Mouse (Mus musculus) hindbrain, postnatal 0 days (tissue): ENCODE data around the gene Slc4a5. TPM values are rescaled to one million over a fixed set of nuclear protein-coding genes. Genes with fewer than 3 reads are reported as not detected.

ENCODE experiments used
- ATAC-seq: fragments of 200-750 bp; cut with Nextera tagmentation; 2 replicates; pipeline ENCODE4 v1.8.0; 2017; ENCODE audit warnings: mild to moderate bottlenecking, moderate TSS enrichment, moderate library complexity
- DNase-seq: peaks from one replicate; pipeline ENCODE4 v3.0.0-alpha.2; 2015; ENCODE audit warnings: low spot score
- H3K27ac ChIP-seq: fragments of 300-500 bp; sonication (generic); 2 replicates; pipeline ENCODE4 v1.5.1; 2014; ENCODE audit warnings: mild to moderate bottlenecking
- H3K27me3 ChIP-seq: fragments of 300-500 bp; sonication (generic); 2 replicates; pipeline ENCODE4 v1.6.1; 2014; ENCODE audit warnings: low read length, mixed read lengths; ENCODE audit not compliant: insufficient read depth
- H3K36me3 ChIP-seq: fragments of 300-500 bp; sonication (generic); 2 replicates; pipeline ENCODE4 v1.6.1; 2014; ENCODE audit warnings: low read length, mixed read lengths; ENCODE audit not compliant: insufficient read depth
- H3K4me1 ChIP-seq: fragments of 300-500 bp; sonication (generic); 2 replicates; pipeline ENCODE4 v1.6.1; 2014; ENCODE audit warnings: antibody characterized with exemption, low read length, mixed read lengths; ENCODE audit not compliant: insufficient read depth
- H3K4me2 ChIP-seq: fragments of 300-500 bp; sonication (generic); 2 replicates; pipeline ENCODE4 v1.6.1; 2014; ENCODE audit warnings: low read depth, mild to moderate bottlenecking, low read length, moderate library complexity, mixed read lengths
- H3K4me3 ChIP-seq: fragments of 300-500 bp; sonication (generic); 2 replicates; pipeline ENCODE4 v1.5.1; 2014; ENCODE audit warnings: low read length
- H3K9ac ChIP-seq: fragments of 300-500 bp; sonication (generic); replicated peaks from 2 replicates; pipeline ENCODE4 v1.6.1; 2014; ENCODE audit warnings: mild to moderate bottlenecking, low read length, moderate library complexity, mixed read lengths
- H3K9me3 ChIP-seq: fragments of 300-500 bp; sonication (generic); 2 replicates; pipeline ENCODE4 v1.6.1; 2016; ENCODE audit warnings: low read length, mixed read lengths
- CTCF ChIP-seq: IDR thresholded peaks from 2 replicates; pipeline ENCODE4 v1.5.1; 2016; ENCODE audit warnings: antibody characterized with exemption, control low read depth, low read depth
- WGBS: fragments of 180-500 bp; shearing (Covaris S2); extraction: QIAGEN DNeasy Blood & Tissue Kit; methylation state at CpG from one replicate; pipeline ENCODE4 v1.1.7; 2014; 5-methylcytosine and 5-hydroxymethylcytosine counted together
- polyA plus RNA-seq: library from polyadenylated mRNA; unstranded; fragments of >200 nt; fragmentation: Nextera tagmentation; extraction: Ambion mirVana; gene quantifications from 2 replicates; pipeline ENCODE4 v1.2.1, GENCODE M21; 2015
- total RNA-seq: library from RNA; depleted of rRNA; stranded (reverse); fragments of >200 nt; gene quantifications from 2 replicates; pipeline ENCODE4 v1.2.3, GENCODE M21; 2014

Slc4a5 gene
- total and polyA plus RNA-seq, 2 experiments from 2014 or later: 2.5 to 6.0 TPM

DNA sequence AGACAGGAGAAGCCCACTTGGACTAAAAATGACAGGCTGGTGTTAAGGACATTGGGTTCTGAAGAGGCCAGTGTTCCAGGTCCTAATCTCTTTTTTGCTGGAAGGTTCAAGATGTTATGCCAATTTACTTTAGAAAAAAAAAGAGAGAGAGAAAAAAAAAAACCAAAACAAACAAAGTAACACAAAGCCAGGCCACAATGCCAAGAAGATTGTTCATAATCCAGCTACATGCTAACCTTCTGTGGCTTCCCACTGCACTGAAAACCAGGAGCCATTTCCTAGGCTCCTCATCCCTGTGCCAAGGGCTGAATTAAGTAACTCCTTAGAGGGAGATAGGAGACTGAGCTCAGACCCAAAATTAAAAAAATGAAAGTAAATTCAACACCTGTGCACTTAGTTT lies 95.7 kb downstream of the Slc4a5 start:
- Histone ChIP-seq H3K4me1 (peaks cover 3% of the 10 kb centered on the region; the same call in 1 of the 2 replicates), H3K9me3 (no peaks in the 10 kb centered on the region), H3K4me3 (no peak overlapping the region), H3K9ac (no peak overlapping the region), H3K27ac (no peak overlapping the region), H3K27me3 (no peaks in the 10 kb centered on the region), H3K36me3 (peaks cover 2% of the 10 kb centered on the region; the same call in 1 of the 2 replicates), H3K4me2 (peak overlapping the region; percentile 82; the same call in 1 of the 2 replicates)
- no peak for TF ChIP-seq CTCF
- no peak for ATAC-seq
- DNase-seq: no peak

DNA sequence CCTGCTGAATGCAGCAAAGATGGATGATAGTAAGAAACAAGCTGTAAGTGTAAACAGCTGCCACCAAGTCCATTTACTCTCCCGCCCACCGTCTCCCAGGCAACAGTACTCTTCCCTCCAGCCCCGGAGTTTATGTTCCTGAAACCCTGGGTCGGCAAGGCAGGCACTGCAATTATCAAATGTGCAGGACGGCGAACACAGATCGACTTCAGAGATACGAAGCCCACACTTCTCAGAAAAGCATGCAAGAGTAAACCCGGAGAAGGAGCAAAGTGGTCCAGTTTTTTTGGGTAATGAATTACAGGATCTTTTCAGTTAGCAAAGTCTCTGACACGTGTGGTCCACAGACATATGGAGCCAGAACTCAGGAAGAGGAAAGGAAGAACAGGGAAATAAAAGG lies 96.4 kb downstream of the Slc4a5 start:
- WGBS: 2% methylated on average over 10 of the region's 10 CpGs
- no peak overlapping the region for H3K27ac ChIP-seq

DNA sequence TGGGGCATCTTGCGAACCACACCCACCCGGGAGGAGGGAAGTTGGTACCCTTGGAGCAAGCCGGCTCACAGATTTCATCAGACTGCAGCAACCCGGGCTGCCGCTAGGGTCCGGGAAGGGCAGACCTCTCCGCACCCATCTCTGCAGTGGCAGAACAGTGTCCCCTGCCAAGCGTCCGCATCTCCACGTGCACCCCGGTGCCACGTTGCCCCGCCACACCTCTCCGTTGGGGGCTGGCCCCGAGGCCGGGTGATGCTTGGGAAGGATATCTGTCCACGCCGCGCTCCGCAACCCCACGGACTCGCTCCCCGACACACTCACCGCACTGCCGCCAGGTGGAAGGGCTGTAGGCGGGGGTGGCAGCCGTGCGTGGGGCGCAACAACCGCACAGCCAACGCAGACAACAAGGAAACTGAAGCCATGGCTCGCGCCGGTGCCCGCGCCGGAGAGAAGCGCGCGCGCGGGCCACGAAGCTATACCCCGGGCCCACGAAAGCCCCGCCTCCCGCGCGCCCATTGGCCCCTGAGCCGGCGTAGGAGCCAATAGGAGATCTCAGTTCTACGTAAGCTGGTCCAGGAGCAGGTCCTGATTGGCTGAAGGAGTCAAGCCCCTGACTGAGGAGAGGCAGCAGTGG lies 97.6 kb downstream of the Slc4a5 start:
- peak; percentile 99 for ATAC-seq

More for the DNA sequence above, 96.4 kb downstream of the Slc4a5 start:
- Histone ChIP-seq H3K36me3 (no peaks in the 10 kb centered on the region; the same call in 1 of the 2 replicates), H3K27me3 (no peaks in the 10 kb centered on the region), H3K4me3 (peak overlapping the region; percentile 89), H3K9ac (0 out of 2 replicates have a peak overlapping the region, but pooled peaks have one; percentile 10), H3K4me1 (peaks cover 3% of the 10 kb centered on the region; the same call in 1 of the 2 replicates), H3K4me2 (peak overlapping the region; percentile 82), H3K9me3 (no peaks in the 10 kb centered on the region)
- no peak for ATAC-seq
- TF ChIP-seq CTCF: no peak
- DNase-seq: peak; percentile 54

DNA sequence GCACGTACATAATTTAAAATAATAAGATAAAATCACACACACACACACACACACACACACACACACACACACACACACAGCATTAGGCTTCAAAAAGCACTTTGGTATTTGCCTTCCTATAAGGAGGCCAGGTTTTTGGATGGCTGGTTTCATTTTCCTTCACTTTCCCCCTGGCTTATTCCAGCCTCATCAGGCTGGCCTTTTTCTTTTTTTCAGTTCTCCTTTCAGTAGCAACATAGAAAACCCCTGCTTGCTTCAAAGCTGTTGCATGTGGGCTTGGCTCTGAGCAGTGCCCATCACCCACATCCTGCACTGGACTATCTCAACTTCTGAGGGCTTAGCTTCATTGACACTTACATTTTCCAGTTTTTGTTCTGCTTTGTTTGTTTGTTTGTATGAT lies 102.3 kb downstream of the Slc4a5 start:
- ATAC-seq (no peak), DNase-seq (no peak)
- Histone ChIP-seq H3K4me3 (no peak overlapping the region), H3K4me2 (no peak overlapping the region), H3K4me1 (0 out of 2 replicates have a peak, but pooled peaks cover 2% of the 10 kb centered on the region), H3K36me3 (no peaks in the 10 kb centered on the region), H3K27ac (no peak overlapping the region), H3K9me3 (no peaks in the 10 kb centered on the region), H3K9ac (no peak overlapping the region), H3K27me3 (no peaks in the 10 kb centered on the region)
- TF ChIP-seq CTCF: no peak
- WGBS: 67% methylated on average over 1 of the region's 1 CpGs

More for the DNA sequence above, 97.6 kb downstream of the Slc4a5 start:
- WGBS: 0% methylated on average over 39 of the region's 52 CpGs
- Histone ChIP-seq H3K4me1 (peaks cover 3% of the 10 kb centered on the region; the same call in 1 of the 2 replicates), H3K4me3 (peak overlapping the region; percentile 89), H3K4me2 (peak overlapping the region; percentile 82), H3K27ac (peak overlapping the region; percentile 80), H3K9ac (peak overlapping the region; percentile 78), H3K9me3 (no peaks in the 10 kb centered on the region), H3K36me3 (no peaks in the 10 kb centered on the region), H3K27me3 (no peaks in the 10 kb centered on the region)
- peak; percentile 97 for DNase-seq
- TF ChIP-seq CTCF: peak; percentile 87

DNA sequence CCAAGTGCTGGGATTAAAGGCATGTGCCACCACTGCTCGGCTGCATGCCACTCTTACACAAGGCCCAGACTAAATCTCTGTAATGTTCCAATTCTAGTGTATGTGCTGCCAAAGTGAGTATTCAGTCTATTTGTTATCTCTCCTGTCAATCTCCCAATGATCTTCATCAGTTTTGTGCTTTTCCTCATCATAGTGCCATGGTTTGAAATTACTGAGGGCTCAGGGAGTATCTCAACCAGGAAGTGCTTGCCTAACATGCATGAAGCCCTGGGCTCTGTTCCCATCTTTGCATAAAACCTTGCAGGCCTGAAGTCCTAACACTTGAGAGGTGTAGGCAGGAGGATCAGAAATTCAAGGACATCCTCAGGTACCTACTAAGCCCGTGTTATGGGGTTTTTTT lies 103.2 kb downstream of the Slc4a5 start:
- no peak for ATAC-seq
- WGBS: 54% methylated on average over 2 of the region's 2 CpGs
- no peaks in the 10 kb centered on the region for H3K27me3 ChIP-seq
- TF ChIP-seq CTCF: no peak
- no peaks in the 10 kb centered on the region for H3K9me3 ChIP-seq
- H3K4me2 ChIP-seq: no peak overlapping the region
- H3K4me1 ChIP-seq: 0 out of 2 replicates have a peak, but pooled peaks cover 4% of the 10 kb centered on the region
- H3K9ac ChIP-seq: no peak overlapping the region
- no peak for DNase-seq
- no peak overlapping the region for H3K27ac ChIP-seq
- no peak overlapping the region for H3K4me3 ChIP-seq
- H3K36me3 ChIP-seq: no peaks in the 10 kb centered on the region

DNA sequence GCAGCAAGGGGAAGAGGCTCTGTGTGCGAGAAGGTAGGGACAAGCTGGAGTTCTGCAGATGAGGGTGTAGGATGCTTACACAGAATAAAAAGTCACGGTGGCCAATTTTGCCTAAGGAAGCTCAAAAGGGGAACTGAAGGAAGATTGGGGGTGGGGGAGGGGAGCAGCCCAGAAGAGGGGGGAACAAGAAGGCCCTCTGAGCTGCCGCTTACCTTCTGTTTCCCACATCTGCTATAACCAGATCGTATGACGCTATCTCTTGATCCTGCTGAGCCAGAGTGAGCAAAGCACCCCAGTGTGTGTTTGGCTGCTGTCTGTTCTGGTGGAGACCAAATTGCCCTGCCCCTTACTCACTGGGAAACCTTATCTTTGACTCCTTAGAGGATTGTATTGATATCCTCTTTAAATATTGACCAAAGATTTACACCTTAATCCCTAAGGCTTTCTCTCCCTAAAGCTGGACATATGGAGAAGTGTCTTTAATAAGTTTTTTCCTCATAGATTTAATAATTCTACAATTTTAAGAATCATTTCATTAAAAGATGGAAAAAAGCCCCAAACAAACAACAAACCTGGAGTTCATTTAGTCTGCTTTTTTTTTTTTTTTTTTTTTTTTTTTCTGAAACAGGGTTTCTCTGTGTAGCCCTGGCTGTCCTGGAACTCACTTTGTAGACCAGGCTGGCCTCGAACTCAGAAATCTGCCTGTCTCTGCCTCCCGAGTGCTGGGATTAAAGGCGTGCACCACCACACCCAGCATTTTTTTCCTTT lies 104.2 kb downstream of the Slc4a5 start:
- ATAC-seq (no peak), DNase-seq (no peak)
- Histone ChIP-seq H3K9me3 (no peaks in the 10 kb centered on the region), H3K9ac (no peak overlapping the region), H3K36me3 (no peaks in the 10 kb centered on the region), H3K4me3 (no peak overlapping the region), H3K27me3 (no peaks in the 10 kb centered on the region), H3K4me2 (no peak overlapping the region), H3K27ac (no peak overlapping the region), H3K4me1 (0 out of 2 replicates have a peak, but pooled peaks cover 4% of the 10 kb centered on the region)
- 70% methylated on average over 8 of the region's 8 CpGs for WGBS
- no peak for TF ChIP-seq CTCF
